Mouse (Mus musculus) liver, embryonic 14.5 days (tissue): ENCODE data around the gene Dph3.

Experiments
- CTCF ChIP-seq: IDR thresholded peaks from 2 replicates; pipeline ENCODE4 v1.5.1; 2016; ENCODE audit warnings: antibody characterized with exemption, low read depth, control low read depth
- EP300 ChIP-seq: IDR thresholded peaks from 2 replicates; pipeline ENCODE4 v1.6.1; 2016; ENCODE audit warnings: antibody characterized with exemption, low read depth

DNA sequence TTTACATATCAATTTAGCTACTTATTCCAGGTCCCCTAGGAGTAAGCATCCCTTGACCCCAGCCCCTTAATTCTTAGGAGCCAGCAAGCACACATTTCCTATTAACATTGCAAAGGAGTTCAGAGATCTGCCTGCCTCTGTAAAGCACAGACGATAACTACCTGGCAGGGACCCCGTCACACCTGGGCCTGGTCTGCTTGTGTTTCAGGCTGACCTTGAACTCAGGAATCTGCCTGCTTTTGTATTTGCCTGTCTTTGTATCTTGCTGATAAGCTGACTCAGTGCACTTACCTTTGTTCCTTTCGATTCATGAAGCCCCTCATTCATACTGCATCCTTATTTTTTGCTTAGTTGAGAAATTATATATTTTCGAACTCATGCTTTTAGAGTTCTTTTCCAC lies 21.4 kb upstream of the Dph3 start:
- TF ChIP-seq CTCF: no peak
- TF ChIP-seq EP300: no peak
